Mouse (Mus musculus): ENCODE measurements around the gene Zdhhc14. TPM values are rescaled to one million over a fixed set of nuclear protein-coding genes. Genes with fewer than 3 reads are reported as not detected.

The Zdhhc14 gene
- polyA plus RNA-seq (2015; fragmentation: Nextera tagmentation; extraction: Ambion mirVana): 1.7 and 2.2 TPM in 2 replicates

GRCm38 (mm10) chr17:5491801-5492745 is at the start of gene Zdhhc14:
Gene Zdhhc14 (plus strand): TSS chr17:5492557.
- Histone ChIP-seq H3K4me1 (replicated peaks; ENCODE audit: control insufficient read depth, insufficient read depth) (no peaks in the 10 kb centered on the region), H3K27me3 (ENCODE audit: control insufficient read depth, insufficient read depth, low read length) (no peaks in the 10 kb centered on the region), H3K27ac (replicated peaks) (peak within 1 kb of the TSS; percentile 90), H3K4me2 (replicated peaks; ENCODE audit: low read depth) (peak within 1 kb of the TSS; percentile 99), H3K9ac (ENCODE audit: low read length) (peak within 1 kb of the TSS; percentile 73), H3K4me3 (ENCODE audit: low read depth, low read length) (peak within 1 kb of the TSS; percentile 74), H3K36me3 (ENCODE audit: control insufficient read depth, insufficient read depth, low read length) (no peaks in the 10 kb centered on the region), H3K9me3 (ENCODE audit: control insufficient read depth, low read length) (no peaks in the 10 kb centered on the region)
- WGBS: under 1% methylated on average over 65 of the region's 70 CpGs
- ATAC-seq (ENCODE audit: low FRiP score, low TSS enrichment) (peak; percentile 95), DNase-seq (ENCODE audit: low spot score) (peak; percentile 91)
- TF ChIP-seq EP300 (optimal IDR thresholded peaks at IDR 0.05) (no peak), CTCF (IDR thresholded peaks at IDR 0.05; ENCODE audit: low read depth) (peak; percentile 5; the same call in 1 of the 2 replicates)

GRCm38 (mm10) chr17:5443260-5443659 is 49.1 kb upstream of the Zdhhc14 start:
- no peak for ATAC-seq (ENCODE audit: low FRiP score, low TSS enrichment)
- WGBS: 18% methylated on average over 3 of the region's 3 CpGs
- H3K27ac ChIP-seq (replicated peaks): no peak overlapping the region
- no peak overlapping the region for H3K9ac ChIP-seq (ENCODE audit: low read length)
- no peak overlapping the region for H3K4me2 ChIP-seq (replicated peaks; ENCODE audit: low read depth)
- no peak overlapping the region for H3K4me3 ChIP-seq (ENCODE audit: low read depth, low read length)
- H3K4me1 ChIP-seq (replicated peaks; ENCODE audit: control insufficient read depth, insufficient read depth): no peaks in the 10 kb centered on the region
- H3K27me3 ChIP-seq (ENCODE audit: control insufficient read depth, insufficient read depth, low read length): no peaks in the 10 kb centered on the region
- no peak for DNase-seq (ENCODE audit: low spot score)
- TF ChIP-seq EP300 (optimal IDR thresholded peaks at IDR 0.05) (no peak), CTCF (IDR thresholded peaks at IDR 0.05; ENCODE audit: low read depth) (no peak)
- H3K36me3 ChIP-seq (ENCODE audit: control insufficient read depth, insufficient read depth, low read length): no peaks in the 10 kb centered on the region
- no peaks in the 10 kb centered on the region for H3K9me3 ChIP-seq (ENCODE audit: control insufficient read depth, low read length)

GRCm38 (mm10) chr17:5443751-5444150 is 48.6 kb upstream of the Zdhhc14 start:
- DNase-seq (ENCODE audit: low spot score) (no peak), ATAC-seq (ENCODE audit: low FRiP score, low TSS enrichment) (no peak)
- no peak overlapping the region for H3K27ac ChIP-seq (replicated peaks)
- no peaks in the 10 kb centered on the region for H3K27me3 ChIP-seq (ENCODE audit: control insufficient read depth, insufficient read depth, low read length)
- H3K4me2 ChIP-seq (replicated peaks; ENCODE audit: low read depth): no peak overlapping the region
- WGBS: 32% methylated on average over 5 of the region's 5 CpGs
- H3K4me3 ChIP-seq (ENCODE audit: low read depth, low read length): no peak overlapping the region
- no peaks in the 10 kb centered on the region for H3K9me3 ChIP-seq (ENCODE audit: control insufficient read depth, low read length)
- no peak overlapping the region for H3K9ac ChIP-seq (ENCODE audit: low read length)
- H3K36me3 ChIP-seq (ENCODE audit: control insufficient read depth, insufficient read depth, low read length): no peaks in the 10 kb centered on the region
- H3K4me1 ChIP-seq (replicated peaks; ENCODE audit: control insufficient read depth, insufficient read depth): no peaks in the 10 kb centered on the region
- TF ChIP-seq CTCF (IDR thresholded peaks at IDR 0.05; ENCODE audit: low read depth) (no peak), EP300 (optimal IDR thresholded peaks at IDR 0.05) (no peak)

DNA sequence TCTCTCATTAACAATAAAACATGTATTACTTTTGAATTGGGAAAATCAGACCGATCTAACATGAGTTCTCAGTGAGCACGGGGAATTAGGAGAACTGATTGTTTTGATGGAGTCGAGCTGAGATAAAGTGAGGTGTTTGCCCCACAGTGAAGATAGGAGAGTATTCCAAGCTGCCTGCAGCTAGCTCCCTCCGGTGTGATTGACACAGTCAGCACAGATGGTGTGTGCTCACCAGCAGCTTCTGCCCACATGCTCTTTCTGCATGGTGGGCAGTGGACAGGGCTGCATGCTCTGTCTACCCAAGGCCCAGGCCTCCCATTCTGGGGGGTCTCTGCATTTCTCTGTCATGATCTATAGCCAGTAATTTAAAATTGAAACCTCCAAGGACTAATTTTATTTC is 38.7 kb upstream of the Zdhhc14 start:
- no peaks in the 10 kb centered on the region for H3K4me1 ChIP-seq (replicated peaks; ENCODE audit: control insufficient read depth, insufficient read depth)
- DNase-seq (ENCODE audit: low spot score) (no peak), ATAC-seq (ENCODE audit: low FRiP score, low TSS enrichment) (no peak)
- H3K36me3 ChIP-seq (ENCODE audit: control insufficient read depth, insufficient read depth, low read length): no peaks in the 10 kb centered on the region
- no peak overlapping the region for H3K4me3 ChIP-seq (ENCODE audit: low read depth, low read length)
- H3K4me2 ChIP-seq (replicated peaks; ENCODE audit: low read depth): no peak overlapping the region
- no peak overlapping the region for H3K9ac ChIP-seq (ENCODE audit: low read length)
- H3K27me3 ChIP-seq (ENCODE audit: control insufficient read depth, insufficient read depth, low read length): no peaks in the 10 kb centered on the region
- WGBS: 83% methylated on average over 4 of the region's 4 CpGs
- TF ChIP-seq EP300 (optimal IDR thresholded peaks at IDR 0.05) (no peak), CTCF (IDR thresholded peaks at IDR 0.05; ENCODE audit: low read depth) (no peak)
- H3K9me3 ChIP-seq (ENCODE audit: control insufficient read depth, low read length): no peaks in the 10 kb centered on the region
- no peak overlapping the region for H3K27ac ChIP-seq (replicated peaks)

- Histone ChIP-seq H3K4me1 (replicated peaks; ENCODE audit: control insufficient read depth, insufficient read depth) (no peaks in the 10 kb centered on the region), H3K36me3 (ENCODE audit: control insufficient read depth, insufficient read depth, low read length) (no peaks in the 10 kb centered on the region), H3K27ac (replicated peaks) (no peak overlapping the region), H3K9me3 (ENCODE audit: control insufficient read depth, low read length) (no peaks in the 10 kb centered on the region), H3K4me3 (ENCODE audit: low read depth, low read length) (no peak overlapping the region), H3K9ac (ENCODE audit: low read length) (no peak overlapping the region), H3K27me3 (ENCODE audit: control insufficient read depth, insufficient read depth, low read length) (no peaks in the 10 kb centered on the region), H3K4me2 (replicated peaks; ENCODE audit: low read depth) (no peak overlapping the region)
- TF ChIP-seq CTCF (IDR thresholded peaks at IDR 0.05; ENCODE audit: low read depth) (no peak), EP300 (optimal IDR thresholded peaks at IDR 0.05) (no peak)
- ATAC-seq (ENCODE audit: low FRiP score, low TSS enrichment) (no peak), DNase-seq (ENCODE audit: low spot score) (no peak)
- WGBS: 74% methylated on average over 2 of the region's 2 CpGs
These were observed 28.4 kb upstream of the Zdhhc14 start for GRCm38 (mm10) chr17:5463912-5464311.

- DNase-seq (ENCODE audit: low spot score) (no peak), ATAC-seq (ENCODE audit: low FRiP score, low TSS enrichment) (no peak)
- Histone ChIP-seq H3K9ac (ENCODE audit: low read length) (no peak overlapping the region), H3K27me3 (ENCODE audit: control insufficient read depth, insufficient read depth, low read length) (no peaks in the 10 kb centered on the region), H3K4me2 (replicated peaks; ENCODE audit: low read depth) (no peak overlapping the region), H3K36me3 (ENCODE audit: control insufficient read depth, insufficient read depth, low read length) (no peaks in the 10 kb centered on the region), H3K9me3 (ENCODE audit: control insufficient read depth, low read length) (no peaks in the 10 kb centered on the region), H3K27ac (replicated peaks) (no peak overlapping the region), H3K4me1 (replicated peaks; ENCODE audit: control insufficient read depth, insufficient read depth) (no peaks in the 10 kb centered on the region), H3K4me3 (ENCODE audit: low read depth, low read length) (no peak overlapping the region)
- TF ChIP-seq EP300 (optimal IDR thresholded peaks at IDR 0.05) (no peak), CTCF (IDR thresholded peaks at IDR 0.05; ENCODE audit: low read depth) (no peak)
- 70% methylated on average over 8 of the region's 8 CpGs for whole genome bisulfite sequencing
These were observed 25.6 kb upstream of the Zdhhc14 start for GRCm38 (mm10) chr17:5466736-5467135.
